Mouse (Mus musculus): ENCODE measurements around the gene Hsdl2. TPM values are rescaled to one million over a fixed set of nuclear protein-coding genes. Genes with fewer than 3 reads are reported as not detected.

Hsdl2 gene
- polyA plus RNA-seq, 1 experiment from 2014 or later, result 23.1 TPM

- H3K4me2 ChIP-seq (replicated peaks; ENCODE audit: low read depth), result no peak overlapping the region
- H3K4me1 ChIP-seq (replicated peaks; ENCODE audit: control insufficient read depth, insufficient read depth, low read length), result no peaks in the 10 kb centered on the region
- TF ChIP-seq CTCF (IDR thresholded peaks at IDR 0.05; ENCODE audit: low read depth), result no peak
- H3K27me3 ChIP-seq (replicated peaks; ENCODE audit: control insufficient read depth, insufficient read depth, low read length), result no peaks in the 10 kb centered on the region
- no peaks in the 10 kb centered on the region for H3K36me3 ChIP-seq (ENCODE audit: control insufficient read depth, insufficient read depth)
- no peak overlapping the region for H3K4me3 ChIP-seq (ENCODE audit: low read depth, low read length)
- no peak for ATAC-seq
- no peak overlapping the region for H3K9ac ChIP-seq (ENCODE audit: low read depth, low read length)
- 63% methylated on average over 9 of the region's 9 CpGs for WGBS
- H3K9me3 ChIP-seq (ENCODE audit: control insufficient read depth), result no peaks in the 10 kb centered on the region
- H3K27ac ChIP-seq (ENCODE audit: low read depth, low read length), result no peak overlapping the region
These were observed 48.8 kb downstream of the Hsdl2 start for GRCm38 (mm10) chr4:59630122-59630521.

DNA sequence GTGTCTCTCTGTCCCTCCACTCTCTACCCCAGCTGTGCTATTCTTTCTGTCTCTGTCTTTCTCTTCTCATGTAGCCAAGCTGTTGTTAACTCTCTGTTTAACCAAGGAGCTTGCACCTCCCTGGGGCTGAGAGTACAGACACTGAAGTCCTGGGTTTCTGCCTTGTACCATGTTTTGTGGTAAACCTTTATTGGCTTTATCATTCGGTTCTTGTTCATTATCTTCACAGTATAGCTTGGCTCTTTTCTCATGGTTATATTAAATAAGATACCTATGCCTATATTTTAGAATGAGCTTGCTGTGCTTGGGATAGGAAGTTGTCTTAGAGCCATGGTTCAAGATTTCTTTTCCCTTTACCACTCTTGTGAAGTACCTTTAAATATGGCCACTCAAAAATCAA is 53.2 kb downstream of the Hsdl2 start:
- 0 out of 2 replicates have a peak, but pooled peaks cover 4% of the 10 kb centered on the region for H3K4me1 ChIP-seq (replicated peaks; ENCODE audit: control insufficient read depth, insufficient read depth, low read length)
- no peaks in the 10 kb centered on the region for H3K27me3 ChIP-seq (replicated peaks; ENCODE audit: control insufficient read depth, insufficient read depth, low read length)
- no peaks in the 10 kb centered on the region for H3K9me3 ChIP-seq (ENCODE audit: control insufficient read depth)
- no peak for ATAC-seq
- WGBS, result 76% methylated on average over 1 of the region's 1 CpGs
- H3K9ac ChIP-seq (ENCODE audit: low read depth, low read length), result no peak overlapping the region
- H3K36me3 ChIP-seq (ENCODE audit: control insufficient read depth, insufficient read depth), result no peaks in the 10 kb centered on the region
- H3K27ac ChIP-seq (ENCODE audit: low read depth, low read length), result no peak overlapping the region
- H3K4me3 ChIP-seq (ENCODE audit: low read depth, low read length), result no peak overlapping the region
- TF ChIP-seq CTCF (IDR thresholded peaks at IDR 0.05; ENCODE audit: low read depth), result no peak
- H3K4me2 ChIP-seq (replicated peaks; ENCODE audit: low read depth), result no peak overlapping the region

DNA sequence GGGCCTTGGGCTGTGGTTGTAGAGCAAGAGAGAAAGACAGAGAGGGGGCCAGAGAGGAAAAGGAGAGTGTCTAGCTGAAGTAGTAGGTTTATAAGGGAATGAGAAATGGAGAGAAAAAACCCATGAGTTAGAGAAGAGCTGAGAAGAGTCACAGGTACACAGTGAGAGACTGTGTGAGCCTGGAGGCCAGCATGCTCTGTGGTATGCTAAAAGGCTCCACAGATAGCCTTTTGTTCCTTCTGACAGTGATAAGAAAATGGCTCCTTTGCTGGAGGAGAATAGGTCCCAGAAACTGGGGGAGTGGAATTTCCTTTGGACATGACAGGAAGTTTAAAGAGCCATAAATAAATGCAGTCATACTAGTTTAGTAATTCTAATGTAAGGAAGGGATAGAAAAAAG is 57.8 kb downstream of the Hsdl2 start:
- Histone ChIP-seq H3K4me3 (ENCODE audit: low read depth, low read length) (no peak overlapping the region), H3K9me3 (ENCODE audit: control insufficient read depth) (no peaks in the 10 kb centered on the region)

DNA sequence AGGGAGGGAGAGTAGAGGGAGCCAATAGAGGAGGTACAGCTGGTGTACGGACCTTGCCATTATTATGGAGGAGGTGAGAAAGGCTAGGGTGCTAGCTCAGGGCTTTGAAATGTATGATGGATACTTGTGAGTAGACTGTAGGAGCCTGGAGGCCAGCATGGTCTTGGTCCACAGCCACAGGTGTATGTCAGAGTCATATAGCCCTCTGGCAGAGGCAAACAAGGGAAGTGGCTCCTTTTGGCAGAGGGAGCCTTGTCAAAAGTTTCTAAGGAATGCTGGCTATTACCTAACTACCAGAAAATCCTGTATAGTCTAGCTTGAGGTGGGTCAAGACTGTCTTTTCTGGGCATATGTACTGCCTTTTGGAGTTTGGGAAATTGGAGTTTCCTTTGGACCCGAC is 59.4 kb downstream of the Hsdl2 start:
- TF ChIP-seq CTCF (IDR thresholded peaks at IDR 0.05; ENCODE audit: low read depth), result no peak
- Histone ChIP-seq H3K9me3 (ENCODE audit: control insufficient read depth) (no peaks in the 10 kb centered on the region), H3K27ac (ENCODE audit: low read depth, low read length) (no peak overlapping the region), H3K4me3 (ENCODE audit: low read depth, low read length) (no peak overlapping the region), H3K4me1 (replicated peaks; ENCODE audit: control insufficient read depth, insufficient read depth, low read length) (0 out of 2 replicates have a peak, but pooled peaks cover 3% of the 10 kb centered on the region), H3K36me3 (ENCODE audit: control insufficient read depth, insufficient read depth) (no peaks in the 10 kb centered on the region), H3K4me2 (replicated peaks; ENCODE audit: low read depth) (no peak overlapping the region), H3K27me3 (replicated peaks; ENCODE audit: control insufficient read depth, insufficient read depth, low read length) (no peaks in the 10 kb centered on the region), H3K9ac (ENCODE audit: low read depth, low read length) (no peak overlapping the region)
- no peak for ATAC-seq
- WGBS, result 87% methylated on average over 2 of the region's 2 CpGs

More for the DNA sequence above, 57.8 kb downstream of the Hsdl2 start:
- no peak for ATAC-seq
- Histone ChIP-seq H3K36me3 (ENCODE audit: control insufficient read depth, insufficient read depth) (no peaks in the 10 kb centered on the region), H3K4me1 (replicated peaks; ENCODE audit: control insufficient read depth, insufficient read depth, low read length) (0 out of 2 replicates have a peak, but pooled peaks cover 4% of the 10 kb centered on the region), H3K4me2 (replicated peaks; ENCODE audit: low read depth) (no peak overlapping the region), H3K27me3 (replicated peaks; ENCODE audit: control insufficient read depth, insufficient read depth, low read length) (no peaks in the 10 kb centered on the region), H3K27ac (ENCODE audit: low read depth, low read length) (no peak overlapping the region), H3K9ac (ENCODE audit: low read depth, low read length) (no peak overlapping the region)
- no peak for TF ChIP-seq CTCF (IDR thresholded peaks at IDR 0.05; ENCODE audit: low read depth)

- Histone ChIP-seq H3K27ac (ENCODE audit: low read depth, low read length) (no peak overlapping the region), H3K9ac (ENCODE audit: low read depth, low read length) (no peak overlapping the region), H3K4me2 (replicated peaks; ENCODE audit: low read depth) (no peak overlapping the region), H3K9me3 (ENCODE audit: control insufficient read depth) (no peaks in the 10 kb centered on the region), H3K4me1 (replicated peaks; ENCODE audit: control insufficient read depth, insufficient read depth, low read length) (no peaks in the 10 kb centered on the region), H3K36me3 (ENCODE audit: control insufficient read depth, insufficient read depth) (no peaks in the 10 kb centered on the region), H3K27me3 (replicated peaks; ENCODE audit: control insufficient read depth, insufficient read depth, low read length) (no peaks in the 10 kb centered on the region), H3K4me3 (ENCODE audit: low read depth, low read length) (no peak overlapping the region)
- TF ChIP-seq CTCF (IDR thresholded peaks at IDR 0.05; ENCODE audit: low read depth), result no peak
- 74% methylated on average over 3 of the region's 3 CpGs for WGBS
- no peak for ATAC-seq
These were observed 60.7 kb downstream of the Hsdl2 start for GRCm38 (mm10) chr4:59642039-59642438.

DNA sequence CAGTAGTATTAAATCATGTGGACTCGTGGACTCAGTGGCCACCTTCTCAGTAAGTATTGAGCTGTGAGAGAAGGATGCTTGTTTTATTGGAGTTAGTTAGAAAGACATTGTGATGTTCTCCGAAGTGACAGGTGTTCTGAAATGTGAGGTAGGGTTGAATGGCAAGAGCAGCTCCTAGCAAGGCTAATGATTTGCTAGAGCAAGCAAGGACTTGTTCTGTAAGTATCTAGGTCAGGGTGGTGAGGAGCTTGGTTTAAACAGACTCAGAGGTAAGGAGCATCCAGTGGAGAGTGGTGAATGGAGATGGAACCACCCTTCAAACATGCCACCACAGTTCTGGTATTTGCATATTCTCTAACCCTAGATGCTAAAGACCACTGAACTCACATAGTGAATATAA is 61.3 kb downstream of the Hsdl2 start:
- Histone ChIP-seq H3K9me3 (ENCODE audit: control insufficient read depth) (no peaks in the 10 kb centered on the region), H3K27ac (ENCODE audit: low read depth, low read length) (no peak overlapping the region), H3K4me3 (ENCODE audit: low read depth, low read length) (no peak overlapping the region), H3K36me3 (ENCODE audit: control insufficient read depth, insufficient read depth) (no peaks in the 10 kb centered on the region), H3K4me2 (replicated peaks; ENCODE audit: low read depth) (no peak overlapping the region), H3K9ac (ENCODE audit: low read depth, low read length) (no peak overlapping the region), H3K27me3 (replicated peaks; ENCODE audit: control insufficient read depth, insufficient read depth, low read length) (no peaks in the 10 kb centered on the region), H3K4me1 (replicated peaks; ENCODE audit: control insufficient read depth, insufficient read depth, low read length) (no peaks in the 10 kb centered on the region)
- no peak for ATAC-seq
- no peak for TF ChIP-seq CTCF (IDR thresholded peaks at IDR 0.05; ENCODE audit: low read depth)
- WGBS, result 65% methylated on average over 2 of the region's 2 CpGs

GRCm38 (mm10) chr4:59644431-59644830 is 63.1 kb downstream of the Hsdl2 start:
- H3K9me3 ChIP-seq (ENCODE audit: control insufficient read depth), result no peaks in the 10 kb centered on the region
- H3K27ac ChIP-seq (ENCODE audit: low read depth, low read length), result no peak overlapping the region

More at GRCm38 (mm10) chr4:59644431-59644830, 63.1 kb downstream of the Hsdl2 start:
- no peak for ATAC-seq
- Histone ChIP-seq H3K4me1 (replicated peaks; ENCODE audit: control insufficient read depth, insufficient read depth, low read length) (no peaks in the 10 kb centered on the region), H3K4me2 (replicated peaks; ENCODE audit: low read depth) (no peak overlapping the region), H3K27me3 (replicated peaks; ENCODE audit: control insufficient read depth, insufficient read depth, low read length) (no peaks in the 10 kb centered on the region), H3K36me3 (ENCODE audit: control insufficient read depth, insufficient read depth) (no peaks in the 10 kb centered on the region), H3K9ac (ENCODE audit: low read depth, low read length) (no peak overlapping the region), H3K4me3 (ENCODE audit: low read depth, low read length) (no peak overlapping the region)
- no peak for TF ChIP-seq CTCF (IDR thresholded peaks at IDR 0.05; ENCODE audit: low read depth)
- 73% methylated on average over 3 of the region's 3 CpGs for WGBS

All from intestine, postnatal 0 days (tissue).